Mouse (Mus musculus) forebrain, embryonic 10.5 days (tissue): ENCODE measurements around the gene Atp6v1e2. TPM values are rescaled to one million over a fixed set of nuclear protein-coding genes. Genes with fewer than 3 reads are reported as not detected.

Experiments
- DNase-seq: peaks from one replicate; pipeline ENCODE4 v3.0.0-alpha.2; 2017; ENCODE audit warnings: low spot score; ENCODE audit errors: extremely low spot score
- H3K27ac ChIP-seq: fragments of 300-500 bp; sonication (generic); 2 replicates; pipeline ENCODE4 v1.5.1; 2016; ENCODE audit warnings: mild to moderate bottlenecking
- H3K27me3 ChIP-seq: fragments of 300-500 bp; sonication (generic); 2 replicates; pipeline ENCODE4 v1.6.1; 2016; ENCODE audit warnings: mild to moderate bottlenecking; ENCODE audit not compliant: poor library complexity, severe bottlenecking
- H3K36me3 ChIP-seq: fragments of 300-500 bp; sonication (generic); replicated peaks from 2 replicates; pipeline ENCODE4 v1.6.1; 2016; ENCODE audit warnings: mild to moderate bottlenecking, moderate library complexity
- H3K4me1 ChIP-seq: fragments of 300-500 bp; sonication (generic); 2 replicates; pipeline ENCODE4 v1.6.1; 2016
- H3K4me3 ChIP-seq: fragments of 300-500 bp; sonication (generic); 2 replicates; pipeline ENCODE4 v1.5.1; 2016; ENCODE audit warnings: mild to moderate bottlenecking, moderate library complexity
- H3K9me3 ChIP-seq: fragments of 300-500 bp; sonication (generic); 2 replicates; pipeline ENCODE4 v1.6.1; 2016; ENCODE audit warnings: mild to moderate bottlenecking, moderate library complexity
- WGBS: fragments of 180-500 bp; shearing (Covaris S2); methylation state at CpG from one replicate; pipeline ENCODE4 v1.1.7; 2016; 5-methylcytosine and 5-hydroxymethylcytosine counted together
- polyA plus RNA-seq: library from polyadenylated mRNA; unstranded; fragments of >200 nt; fragmentation: Nextera tagmentation; extraction: Ambion mirVana; gene quantifications from 2 replicates; pipeline ENCODE4 v1.2.1, GENCODE M21; 2016

The Atp6v1e2 gene
- polyA plus RNA-seq, 1 experiment from 2014 or later: not detected

GRCm38 (mm10) chr17:86929981-86930380 is 17.7 kb downstream of the Atp6v1e2 start:
- Histone ChIP-seq H3K36me3 (no peaks in the 10 kb centered on the region), H3K9me3 (peaks cover 9% of the 10 kb centered on the region; the same call in 1 of the 2 replicates), H3K4me1 (peaks cover 14% of the 10 kb centered on the region), H3K4me3 (no peak overlapping the region), H3K27ac (no peak overlapping the region), H3K27me3 (0 out of 2 replicates have a peak, but pooled peaks cover 2% of the 10 kb centered on the region)
- no peak for DNase-seq

GRCm38 (mm10) chr17:86929355-86929754 is 18.3 kb downstream of the Atp6v1e2 start:
- Histone ChIP-seq H3K27ac (no peak overlapping the region), H3K27me3 (no peaks in the 10 kb centered on the region), H3K36me3 (no peaks in the 10 kb centered on the region), H3K4me1 (peaks cover 14% of the 10 kb centered on the region), H3K4me3 (no peak overlapping the region), H3K9me3 (peaks cover 9% of the 10 kb centered on the region; the same call in 1 of the 2 replicates)
- no peak for DNase-seq
- WGBS: 83% methylated on average over 6 of the region's 6 CpGs

DNA sequence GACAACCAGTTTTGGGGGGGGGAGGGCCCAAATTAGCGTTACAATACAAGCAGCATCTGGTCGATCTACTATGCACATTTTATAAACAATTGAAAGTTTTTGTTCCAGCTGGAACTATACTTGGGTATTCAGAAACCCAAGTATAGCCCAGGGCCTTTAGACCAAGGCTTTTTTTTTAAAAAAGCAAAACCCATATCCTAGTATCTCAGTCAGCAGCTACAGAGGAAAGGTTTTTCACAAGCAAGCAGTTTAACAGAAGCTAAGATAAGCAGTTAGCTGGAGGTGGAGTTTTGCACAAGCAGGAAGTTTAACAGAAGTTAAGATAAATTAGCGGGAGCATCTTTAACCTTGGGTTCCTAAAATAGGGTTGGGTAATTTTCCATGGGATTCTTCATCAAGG is 20.9 kb downstream of the Atp6v1e2 start:
- Histone ChIP-seq H3K4me3 (no peak overlapping the region), H3K27me3 (no peaks in the 10 kb centered on the region), H3K36me3 (no peaks in the 10 kb centered on the region), H3K9me3 (peaks cover 9% of the 10 kb centered on the region; the same call in 1 of the 2 replicates), H3K4me1 (peaks cover 5% of the 10 kb centered on the region; the same call in 1 of the 2 replicates), H3K27ac (no peak overlapping the region)
- no peak for DNase-seq
- WGBS: 87% methylated on average over 3 of the region's 3 CpGs

DNA sequence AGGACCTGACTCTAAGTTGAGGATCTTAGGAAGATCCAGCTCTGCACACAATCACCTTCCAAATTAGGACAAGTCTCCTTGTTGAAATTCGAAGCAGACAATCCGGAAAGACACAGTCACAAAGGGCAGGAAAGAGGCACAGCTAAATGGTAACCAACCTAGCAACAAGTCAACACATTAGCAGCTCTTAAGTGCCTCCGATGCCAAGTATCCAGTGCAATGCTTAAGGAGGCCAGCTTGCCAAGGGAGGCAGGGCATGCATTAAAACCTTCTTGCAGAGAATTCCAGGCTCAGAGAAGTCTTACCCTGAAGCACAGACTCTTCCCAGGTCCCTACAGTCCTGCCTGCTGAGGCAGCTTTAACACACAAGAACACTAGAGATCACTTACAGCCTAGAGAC is 23.0 kb downstream of the Atp6v1e2 start:
- DNase-seq: no peak
- Histone ChIP-seq H3K9me3 (peaks cover 9% of the 10 kb centered on the region; the same call in 1 of the 2 replicates), H3K4me3 (no peak overlapping the region), H3K27me3 (no peaks in the 10 kb centered on the region), H3K36me3 (no peaks in the 10 kb centered on the region), H3K4me1 (peaks cover 5% of the 10 kb centered on the region; the same call in 1 of the 2 replicates), H3K27ac (no peak overlapping the region)
- WGBS: 83% methylated on average over 3 of the region's 3 CpGs

DNA sequence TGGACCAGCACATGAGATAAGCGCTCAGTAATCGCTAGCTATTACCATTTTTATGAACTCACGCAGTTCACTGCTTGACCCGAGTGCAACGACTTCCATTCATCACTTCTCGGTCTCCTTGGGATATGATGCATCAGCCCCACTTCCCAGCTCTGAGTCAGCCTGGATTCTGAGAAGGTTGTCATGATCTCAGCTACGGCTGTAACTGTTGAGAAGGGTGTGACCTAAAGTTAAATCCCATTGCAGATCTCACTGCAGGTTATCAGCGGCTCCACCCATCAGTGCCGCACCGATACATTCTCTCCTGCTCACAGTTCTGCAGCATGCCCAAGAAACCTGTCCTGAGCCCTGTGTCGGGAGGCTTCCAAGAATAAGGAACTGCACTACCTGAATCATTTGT is 28.0 kb downstream of the Atp6v1e2 start:
- Histone ChIP-seq H3K4me3 (no peak overlapping the region), H3K36me3 (no peaks in the 10 kb centered on the region), H3K27me3 (no peaks in the 10 kb centered on the region), H3K9me3 (no peaks in the 10 kb centered on the region), H3K4me1 (no peaks in the 10 kb centered on the region), H3K27ac (no peak overlapping the region)
- WGBS: 93% methylated on average over 11 of the region's 11 CpGs
- no peak for DNase-seq

- no peak overlapping the region for H3K4me3 ChIP-seq
- H3K9me3 ChIP-seq: no peaks in the 10 kb centered on the region
- no peaks in the 10 kb centered on the region for H3K36me3 ChIP-seq
- H3K27ac ChIP-seq: no peak overlapping the region
- DNase-seq: no peak
- no peaks in the 10 kb centered on the region for H3K4me1 ChIP-seq
- no peaks in the 10 kb centered on the region for H3K27me3 ChIP-seq
- 79% methylated on average over 6 of the region's 6 CpGs for WGBS
Observed at GRCm38 (mm10) chr17:86918786-86919185, 28.9 kb downstream of the Atp6v1e2 start.

GRCm38 (mm10) chr17:86917048-86917447 is 30.6 kb downstream of the Atp6v1e2 start, which contains the start of gene Tmem247:
Gene Tmem247, plus strand, starts transcription at chr17:86917348.
- H3K27ac ChIP-seq: no peak within 1 kb of the TSS
- DNase-seq: no peak
- no peaks in the 10 kb centered on the region for H3K4me1 ChIP-seq
- no peaks in the 10 kb centered on the region for H3K36me3 ChIP-seq
- no peaks in the 10 kb centered on the region for H3K27me3 ChIP-seq
- H3K4me3 ChIP-seq: no peak within 1 kb of the TSS
- 90% methylated on average over 10 of the region's 10 CpGs for WGBS
- H3K9me3 ChIP-seq: no peaks in the 10 kb centered on the region

DNA sequence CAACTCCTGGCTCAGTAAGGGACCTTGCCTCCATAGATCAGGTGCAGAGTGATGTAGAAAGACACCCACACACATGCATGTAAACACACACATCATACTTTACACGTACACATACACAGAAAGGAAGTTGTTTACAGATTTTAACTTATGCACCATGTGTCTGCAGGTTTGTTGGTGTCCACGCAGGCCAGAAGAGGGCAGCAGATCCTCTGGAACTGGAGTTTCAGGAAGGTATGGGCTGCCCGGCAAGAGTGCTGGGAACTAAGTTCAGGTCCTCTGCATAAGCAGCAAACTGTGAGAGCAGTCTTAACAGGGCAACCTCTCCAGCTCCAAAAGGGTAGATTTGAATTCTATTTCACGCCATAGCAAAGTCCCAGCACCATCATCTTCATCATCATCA is 32.2 kb downstream of the Atp6v1e2 start:
- no peaks in the 10 kb centered on the region for H3K9me3 ChIP-seq
- no peaks in the 10 kb centered on the region for H3K27me3 ChIP-seq
- no peak overlapping the region for H3K27ac ChIP-seq
- peaks cover 4% of the 10 kb centered on the region; the same call in 1 of the 2 replicates for H3K4me1 ChIP-seq
- WGBS: 79% methylated on average over 4 of the region's 4 CpGs
- H3K4me3 ChIP-seq: no peak overlapping the region
- no peak for DNase-seq
- H3K36me3 ChIP-seq: no peaks in the 10 kb centered on the region

GRCm38 (mm10) chr17:86913003-86913607 is 34.6 kb downstream of the Atp6v1e2 start:
- no peak for DNase-seq
- WGBS: 82% methylated on average over 7 of the region's 7 CpGs

GRCm38 (mm10) chr17:86911261-86911660 is 36.4 kb downstream of the Atp6v1e2 start:
- Histone ChIP-seq H3K9me3 (no peaks in the 10 kb centered on the region), H3K27me3 (peaks cover 22% of the 10 kb centered on the region), H3K4me3 (no peak overlapping the region), H3K27ac (no peak overlapping the region), H3K36me3 (no peaks in the 10 kb centered on the region), H3K4me1 (peaks cover 4% of the 10 kb centered on the region; the same call in 1 of the 2 replicates)
- DNase-seq: peak; percentile 12
- 70% methylated on average over 5 of the region's 5 CpGs for WGBS

More at GRCm38 (mm10) chr17:86913003-86913607, 34.6 kb downstream of the Atp6v1e2 start:
- no peaks in the 10 kb centered on the region for H3K9me3 ChIP-seq
- H3K27ac ChIP-seq: no peak overlapping the region
- no peak overlapping the region for H3K4me3 ChIP-seq
- peaks cover 6% of the 10 kb centered on the region for H3K27me3 ChIP-seq
- no peaks in the 10 kb centered on the region for H3K36me3 ChIP-seq
- H3K4me1 ChIP-seq: peaks cover 4% of the 10 kb centered on the region; the same call in 1 of the 2 replicates

DNA sequence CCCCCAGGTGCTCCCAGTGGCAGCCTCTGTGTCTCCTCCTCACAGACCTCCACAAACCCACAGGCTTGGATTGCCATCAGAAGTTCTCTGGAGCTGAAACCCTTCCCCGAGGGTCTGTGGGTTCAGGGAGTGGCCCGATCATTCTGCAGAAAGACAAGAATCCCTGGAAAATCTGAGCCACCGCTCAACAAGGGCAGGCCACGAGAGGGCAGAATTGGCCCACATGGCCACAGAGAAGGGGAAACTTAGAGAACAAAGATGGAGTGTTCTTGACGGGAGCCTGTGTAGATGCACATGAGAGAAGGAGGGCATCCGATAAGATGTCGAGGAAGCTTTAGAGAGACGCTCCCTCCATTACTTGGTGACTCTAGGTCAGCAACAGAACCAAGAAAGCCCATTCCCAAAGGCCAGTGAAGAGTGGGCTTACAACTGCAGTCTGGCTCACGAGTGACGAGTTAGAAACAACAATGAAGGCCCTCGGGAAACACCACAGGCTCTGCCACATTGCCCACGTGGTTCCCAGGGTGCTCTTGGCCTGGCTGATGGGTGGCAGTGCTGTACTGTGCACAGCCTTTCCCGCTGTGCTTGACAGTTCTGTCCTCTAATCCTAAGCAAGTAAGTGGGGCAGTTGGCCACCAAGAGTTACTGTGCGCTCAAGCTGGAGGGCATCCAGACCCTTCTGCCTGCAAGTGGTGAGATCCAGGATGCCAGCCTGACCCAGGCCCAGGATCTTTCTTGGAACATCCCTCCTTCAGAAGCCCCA is 37.8 kb downstream of the Atp6v1e2 start:
- no peak overlapping the region for H3K4me3 ChIP-seq
- peaks cover 22% of the 10 kb centered on the region for H3K27me3 ChIP-seq
- H3K9me3 ChIP-seq: no peaks in the 10 kb centered on the region
- 77% methylated on average over 14 of the region's 14 CpGs for WGBS
- H3K4me1 ChIP-seq: peaks cover 16% of the 10 kb centered on the region
- peak overlapping the region; percentile 56; the same call in 1 of the 2 replicates for H3K27ac ChIP-seq
- DNase-seq: peak; percentile 19
- H3K36me3 ChIP-seq: no peaks in the 10 kb centered on the region

GRCm38 (mm10) chr17:86908316-86908715 is 39.4 kb downstream of the Atp6v1e2 start:
- H3K4me1 ChIP-seq: peaks cover 30% of the 10 kb centered on the region
- H3K4me3 ChIP-seq: no peak overlapping the region
- WGBS: 81% methylated on average over 8 of the region's 8 CpGs
- peaks cover 30% of the 10 kb centered on the region for H3K27me3 ChIP-seq
- no peaks in the 10 kb centered on the region for H3K36me3 ChIP-seq
- peak; percentile 15 for DNase-seq
- H3K27ac ChIP-seq: no peak overlapping the region
- no peaks in the 10 kb centered on the region for H3K9me3 ChIP-seq

DNA sequence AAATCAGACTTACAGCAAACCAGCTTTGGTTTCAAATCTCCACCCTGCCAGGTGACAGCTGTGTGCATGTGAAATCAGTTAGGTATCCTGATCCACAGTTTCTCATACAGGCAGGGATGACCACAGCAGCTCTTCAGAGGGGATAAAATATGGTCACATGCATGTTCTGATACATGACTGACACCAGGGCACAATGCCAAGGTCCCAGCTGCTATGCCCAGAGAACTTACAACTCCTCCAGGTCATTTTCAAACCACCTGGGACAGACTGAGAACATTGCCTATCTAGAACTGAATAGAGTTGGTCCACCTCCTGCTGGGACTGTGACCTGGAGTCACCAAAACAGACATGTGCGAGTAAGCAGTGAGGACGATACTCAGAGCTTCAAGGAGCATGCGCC is 40.6 kb downstream of the Atp6v1e2 start:
- WGBS: 88% methylated on average over 3 of the region's 3 CpGs
- Histone ChIP-seq H3K4me1 (peaks cover 30% of the 10 kb centered on the region), H3K36me3 (no peaks in the 10 kb centered on the region), H3K27me3 (peaks cover 30% of the 10 kb centered on the region), H3K9me3 (no peaks in the 10 kb centered on the region), H3K4me3 (no peak overlapping the region), H3K27ac (no peak overlapping the region)
- DNase-seq: peak; percentile 5
